ENCODE assay signal across 8 mouse cellular contexts in genomic region chr10:42941697-42942221, GRCm38 (mm10).
DNase-seq lines count a peak whose midpoint lies in the region; TF ChIP-seq lines count a peak whose summit lies in the region.

No protein-coding gene starts in this region.

- peaks cover 7% of the 10 kb centered on the region; the same call in 1 of the 2 replicates for H3K27me3 ChIP-seq in midbrain, embryonic 10.5 days (ENCODE audit: low read depth, poor library complexity, severe bottlenecking)
- H3K27me3 ChIP-seq in small intestine, adult 2 months (ENCODE audit: control insufficient read depth, insufficient read depth, low read length): no peaks in the 10 kb centered on the region

- peak overlapping the region; percentile 73 for H3K27ac ChIP-seq in gastrocnemius, adult 2 months
- peak overlapping the region; percentile 68 for H3K27ac ChIP-seq in left cerebral cortex, adult 2 months
- peak overlapping the region; percentile 79; the same call in 1 of the 2 replicates for H3K27ac ChIP-seq in midbrain, embryonic 10.5 days (replicated peaks)
- H3K27ac ChIP-seq in small intestine, adult 2 months (ENCODE audit: insufficient read depth, low read depth, low read length): peak overlapping the region; percentile 96

- intact Hi-C loops in gastrocnemius, adult 2 months (cut with DNase I): loop anchor here (1.0 to 10.0 kb wide), 2 partner anchors 99 to 247 kb away; no protein-coding TSS in a partner anchor
- intact Hi-C loops in left cerebral cortex, adult 2 months (cut with DNase I): loop anchor here (1.0 to 5.0 kb wide), 3 partner anchors 79 to 634 kb away; partner anchors contain the start of gene Scml4

- 76% methylated on average over 14 of the region's 14 CpGs for whole genome bisulfite sequencing in midbrain, embryonic 10.5 days
- 15% methylated on average over 14 of the region's 14 CpGs for WGBS in small intestine, adult 2 months

- peak; percentile 64 for TF ChIP-seq CTCF in gastrocnemius, adult 2 months (IDR thresholded peaks at IDR 0.05)
- peak; percentile 52 for TF ChIP-seq CTCF in left cerebral cortex, adult 2 months (IDR thresholded peaks at IDR 0.05)
- peak; percentile 69; the same call in 1 of the 2 replicates for TF ChIP-seq CTCF in small intestine, adult 2 months (IDR thresholded peaks at IDR 0.05; ENCODE audit: extremely low read depth, insufficient read length, insufficient replicate concordance, low read depth, low read length)

- DNase-seq in cerebellum, adult 8-10 months: peak; percentile 9
- DNase-seq in cerebellum, adult 11-12 months: no peak
- DNase-seq in cerebellum, postnatal 10 days: peak; percentile 79
- DNase-seq in gastrocnemius, adult 2 months: peak; percentile 77
- DNase-seq in induced T-regulatory cell, adult 2 months (ENCODE audit: low read depth): peak; percentile 54
- peak; percentile 43 to 49 for DNase-seq in left cerebral cortex, adult 2 months (ENCODE audit: extremely low spot score in 1 of 2, low spot score in 2 of 2)
- no peak for DNase-seq in midbrain, embryonic 10.5 days (ENCODE audit: low spot score)

- peaks cover 11% of the 10 kb centered on the region for H3K4me1 ChIP-seq in midbrain, embryonic 10.5 days
- H3K4me1 ChIP-seq in small intestine, adult 2 months (ENCODE audit: control insufficient read depth, insufficient read depth, insufficient read length, low read length): peaks cover 8% of the 10 kb centered on the region; the same call in 1 of the 2 replicates

- H3K4me3 ChIP-seq in gastrocnemius, adult 2 months: peak overlapping the region; percentile 44
- peak overlapping the region; percentile 40 for H3K4me3 ChIP-seq in left cerebral cortex, adult 2 months
- no peak overlapping the region for H3K4me3 ChIP-seq in midbrain, embryonic 10.5 days
- peak overlapping the region; percentile 88 for H3K4me3 ChIP-seq in small intestine, adult 2 months (ENCODE audit: low read depth, low read length)

- H3K9me3 ChIP-seq in midbrain, embryonic 10.5 days (replicated peaks): no peaks in the 10 kb centered on the region

- no peak for TF ChIP-seq POLR2A in small intestine, adult 2 months (IDR thresholded peaks at IDR 0.05; ENCODE audit: low read depth, low read length)

- H3K36me3 ChIP-seq in midbrain, embryonic 10.5 days: no peaks in the 10 kb centered on the region
- peaks cover 6% of the 10 kb centered on the region for H3K36me3 ChIP-seq in small intestine, adult 2 months (ENCODE audit: control insufficient read depth, insufficient read depth, low read length)

Comparison
In these comparisons a context has a peak if more than half of its experiments do, and no peak if none do; other contexts are left out.
1. DNase-seq: peak in cerebellum, adult 8-10 months (single experiment), cerebellum, postnatal 10 days (2 of 2), gastrocnemius, adult 2 months (single experiment), induced T-regulatory cell, adult 2 months (single experiment) and left cerebral cortex, adult 2 months (2 of 2); none in cerebellum, adult 11-12 months (single experiment) and midbrain, embryonic 10.5 days (single experiment).
2. Peak in every context shown above with its lines, with median percentiles within 50 percentile points of each other: H3K27ac ChIP-seq and CTCF ChIP-seq.